Mouse (Mus musculus): ENCODE data around the gene Nampt. TPM values are rescaled to one million over a fixed set of nuclear protein-coding genes. Genes with fewer than 3 reads are reported as not detected.

The Nampt gene
- polyA plus RNA-seq, 1 experiment from 2014 or later = 23.4 TPM

- Histone ChIP-seq H3K27me3 (no peaks in the 10 kb centered on the region), H3K4me3 (replicated peaks) (no peak overlapping the region), H3K9me3 (no peaks in the 10 kb centered on the region), H3K9ac (replicated peaks) (no peak overlapping the region), H3K36me3 (peaks cover 64% of the 10 kb centered on the region), H3K4me1 (replicated peaks) (no peaks in the 10 kb centered on the region), H3K27ac (no peak overlapping the region), H3K4me2 (no peak overlapping the region)
- ATAC-seq (ENCODE audit: insufficient number of reproducible peaks, insufficient read depth, low FRiP score, low TSS enrichment, low read depth) = no peak
- 69% methylated on average over 7 of the region's 7 CpGs for WGBS
Measured at GRCm38 (mm10) chr12:32841442-32841900, 22.1 kb downstream of the Nampt start.

- no peaks in the 10 kb centered on the region for H3K27me3 ChIP-seq
- no peaks in the 10 kb centered on the region for H3K9me3 ChIP-seq
- 91% methylated on average over 8 of the region's 8 CpGs for WGBS
- no peak overlapping the region for H3K27ac ChIP-seq
- H3K4me2 ChIP-seq = no peak overlapping the region
- H3K4me3 ChIP-seq (replicated peaks) = no peak overlapping the region
- H3K36me3 ChIP-seq = peaks cover 64% of the 10 kb centered on the region
- ATAC-seq (ENCODE audit: insufficient number of reproducible peaks, insufficient read depth, low FRiP score, low TSS enrichment, low read depth) = no peak
- no peak overlapping the region for H3K9ac ChIP-seq (replicated peaks)
- no peaks in the 10 kb centered on the region for H3K4me1 ChIP-seq (replicated peaks)
Measured at GRCm38 (mm10) chr12:32846325-32846724, 27.0 kb downstream of the Nampt start.

- ATAC-seq (ENCODE audit: insufficient number of reproducible peaks, insufficient read depth, low FRiP score, low TSS enrichment, low read depth) = no peak
- WGBS = 91% methylated on average over 5 of the region's 5 CpGs
- no peaks in the 10 kb centered on the region for H3K4me1 ChIP-seq (replicated peaks)
Measured at GRCm38 (mm10) chr12:32853757-32854156, 34.4 kb downstream of the Nampt start.

GRCm38 (mm10) chr12:32854866-32855265 is 35.5 kb downstream of the Nampt start:
- Histone ChIP-seq H3K27ac (no peak overlapping the region), H3K9me3 (no peaks in the 10 kb centered on the region), H3K36me3 (peaks cover 25% of the 10 kb centered on the region), H3K4me3 (replicated peaks) (no peak overlapping the region), H3K27me3 (no peaks in the 10 kb centered on the region), H3K4me2 (no peak overlapping the region), H3K4me1 (replicated peaks) (no peaks in the 10 kb centered on the region), H3K9ac (replicated peaks) (no peak overlapping the region)
- ATAC-seq (ENCODE audit: insufficient number of reproducible peaks, insufficient read depth, low FRiP score, low TSS enrichment, low read depth) = no peak
- 82% methylated on average over 6 of the region's 6 CpGs for WGBS

More at GRCm38 (mm10) chr12:32853757-32854156, 34.4 kb downstream of the Nampt start:
- H3K4me2 ChIP-seq = no peak overlapping the region
- H3K27me3 ChIP-seq = no peaks in the 10 kb centered on the region
- H3K27ac ChIP-seq = no peak overlapping the region
- no peak overlapping the region for H3K9ac ChIP-seq (replicated peaks)
- H3K4me3 ChIP-seq (replicated peaks) = no peak overlapping the region
- no peaks in the 10 kb centered on the region for H3K9me3 ChIP-seq
- H3K36me3 ChIP-seq = peaks cover 34% of the 10 kb centered on the region

GRCm38 (mm10) chr12:32855398-32855797 is 36.1 kb downstream of the Nampt start:
- Histone ChIP-seq H3K4me2 (no peak overlapping the region), H3K27ac (no peak overlapping the region), H3K36me3 (peaks cover 20% of the 10 kb centered on the region), H3K9ac (replicated peaks) (no peak overlapping the region), H3K4me1 (replicated peaks) (no peaks in the 10 kb centered on the region), H3K9me3 (no peaks in the 10 kb centered on the region), H3K4me3 (replicated peaks) (no peak overlapping the region), H3K27me3 (no peaks in the 10 kb centered on the region)
- ATAC-seq (ENCODE audit: insufficient number of reproducible peaks, insufficient read depth, low FRiP score, low TSS enrichment, low read depth) = no peak
- 88% methylated on average over 4 of the region's 4 CpGs for WGBS

- ATAC-seq (ENCODE audit: insufficient number of reproducible peaks, insufficient read depth, low FRiP score, low TSS enrichment, low read depth) = no peak
- Histone ChIP-seq H3K9me3 (no peaks in the 10 kb centered on the region), H3K9ac (replicated peaks) (no peak overlapping the region), H3K36me3 (peaks cover 14% of the 10 kb centered on the region), H3K27me3 (no peaks in the 10 kb centered on the region), H3K4me2 (no peak overlapping the region), H3K4me3 (replicated peaks) (no peak overlapping the region), H3K27ac (no peak overlapping the region), H3K4me1 (replicated peaks) (no peaks in the 10 kb centered on the region)
- WGBS = 87% methylated on average over 14 of the region's 14 CpGs
Measured at GRCm38 (mm10) chr12:32856707-32857511, 37.6 kb downstream of the Nampt start.

- peaks cover 6% of the 10 kb centered on the region for H3K36me3 ChIP-seq
- no peaks in the 10 kb centered on the region for H3K9me3 ChIP-seq
- ATAC-seq (ENCODE audit: insufficient number of reproducible peaks, insufficient read depth, low FRiP score, low TSS enrichment, low read depth) = no peak
- WGBS = 84% methylated on average over 1 of the region's 1 CpGs
- H3K4me3 ChIP-seq (replicated peaks) = no peak overlapping the region
- no peaks in the 10 kb centered on the region for H3K27me3 ChIP-seq
- no peaks in the 10 kb centered on the region for H3K4me1 ChIP-seq (replicated peaks)
- H3K27ac ChIP-seq = no peak overlapping the region
- no peak overlapping the region for H3K9ac ChIP-seq (replicated peaks)
- H3K4me2 ChIP-seq = no peak overlapping the region
Measured at GRCm38 (mm10) chr12:32858444-32858843, 39.1 kb downstream of the Nampt start.

- 92% methylated on average over 5 of the region's 5 CpGs for WGBS
- no peak overlapping the region for H3K4me2 ChIP-seq
- ATAC-seq (ENCODE audit: insufficient number of reproducible peaks, insufficient read depth, low FRiP score, low TSS enrichment, low read depth) = no peak
- H3K27ac ChIP-seq = no peak overlapping the region
- H3K36me3 ChIP-seq = no peaks in the 10 kb centered on the region
- H3K4me1 ChIP-seq (replicated peaks) = no peaks in the 10 kb centered on the region
- H3K27me3 ChIP-seq = no peaks in the 10 kb centered on the region
- no peak overlapping the region for H3K9ac ChIP-seq (replicated peaks)
- H3K9me3 ChIP-seq = no peaks in the 10 kb centered on the region
- H3K4me3 ChIP-seq (replicated peaks) = no peak overlapping the region
Measured at GRCm38 (mm10) chr12:32860820-32861219, 41.5 kb downstream of the Nampt start.

- H3K27ac ChIP-seq = no peak overlapping the region
- H3K9me3 ChIP-seq = no peaks in the 10 kb centered on the region
- H3K4me1 ChIP-seq (replicated peaks) = no peaks in the 10 kb centered on the region
- no peaks in the 10 kb centered on the region for H3K36me3 ChIP-seq
- WGBS = 90% methylated on average over 5 of the region's 5 CpGs
- no peak overlapping the region for H3K4me3 ChIP-seq (replicated peaks)
- H3K27me3 ChIP-seq = no peaks in the 10 kb centered on the region
- no peak overlapping the region for H3K9ac ChIP-seq (replicated peaks)
- no peak overlapping the region for H3K4me2 ChIP-seq
- no peak for ATAC-seq (ENCODE audit: insufficient number of reproducible peaks, insufficient read depth, low FRiP score, low TSS enrichment, low read depth)
Measured at GRCm38 (mm10) chr12:32870815-32871214, 51.5 kb downstream of the Nampt start.

- Histone ChIP-seq H3K27me3 (no peaks in the 10 kb centered on the region), H3K4me3 (replicated peaks) (no peak overlapping the region), H3K9ac (replicated peaks) (no peak overlapping the region), H3K9me3 (no peaks in the 10 kb centered on the region), H3K4me2 (no peak overlapping the region), H3K27ac (no peak overlapping the region), H3K4me1 (replicated peaks) (no peaks in the 10 kb centered on the region), H3K36me3 (no peaks in the 10 kb centered on the region)
- ATAC-seq (ENCODE audit: insufficient number of reproducible peaks, insufficient read depth, low FRiP score, low TSS enrichment, low read depth) = no peak
- WGBS = 88% methylated on average over 9 of the region's 9 CpGs
Measured at GRCm38 (mm10) chr12:32877500-32877899, 58.2 kb downstream of the Nampt start.

- no peaks in the 10 kb centered on the region for H3K9me3 ChIP-seq
- H3K27ac ChIP-seq = no peak overlapping the region
- no peak overlapping the region for H3K4me2 ChIP-seq
- H3K9ac ChIP-seq (replicated peaks) = no peak overlapping the region
- ATAC-seq (ENCODE audit: insufficient number of reproducible peaks, insufficient read depth, low FRiP score, low TSS enrichment, low read depth) = no peak
- H3K4me3 ChIP-seq (replicated peaks) = no peak overlapping the region
- H3K27me3 ChIP-seq = no peaks in the 10 kb centered on the region
- no peaks in the 10 kb centered on the region for H3K4me1 ChIP-seq (replicated peaks)
- WGBS = 77% methylated on average over 11 of the region's 11 CpGs
- no peaks in the 10 kb centered on the region for H3K36me3 ChIP-seq
Measured at GRCm38 (mm10) chr12:32877964-32878571, 58.7 kb downstream of the Nampt start.

Data from limb, embryonic 12.5 days (tissue).